Mouse (Mus musculus) CD4-positive helper T cell, adult 2 months (primary cell): ENCODE results near the gene Gm2310.
A peak's percentile ranks its signal among the peaks of the same experiment; 100 is the strongest.
"Not testable (repeated sequence)": the region's sequence is repeated elsewhere in the genome, so short reads cannot be mapped to it uniquely, and the experiment has no call there.

Source experiments
- DNase-seq: peaks from one replicate; pipeline ENCODE4 v3.0.0-alpha.2; 2012; ENCODE audit warnings: low read depth, missing footprints, low spot score

Gm2310 gene

GRCm38 (mm10) chr15:8519853-8520252 lies at the start of gene Gm2310:
Gene Gm2310 (minus strand): TSS chr15:8519953.
- DNase-seq, result not testable (repeated sequence)

- DNase-seq, result peak; percentile 90
These were observed 49.1 kb upstream of the Gm2310 start for GRCm38 (mm10) chr15:8568645-8569528.

GRCm38 (mm10) chr15:8568286-8568644 lies 48.5 kb upstream of the Gm2310 start:
- DNase-seq, result peak; percentile 53

GRCm38 (mm10) chr15:8565416-8565815 lies 45.7 kb upstream of the Gm2310 start:
- DNase-seq, result no peak

GRCm38 (mm10) chr15:8564331-8564730 lies 44.6 kb upstream of the Gm2310 start:
- DNase-seq, result no peak

GRCm38 (mm10) chr15:8563423-8564194 lies 43.9 kb upstream of the Gm2310 start:
- no peak for DNase-seq

- no peak for DNase-seq
These were observed 43.0 kb upstream of the Gm2310 start for GRCm38 (mm10) chr15:8562776-8563175.

GRCm38 (mm10) chr15:8531201-8531600 lies 11.4 kb upstream of the Gm2310 start:
- DNase-seq, result no peak

GRCm38 (mm10) chr15:8512957-8513356 lies 6.8 kb downstream of the Gm2310 start:
- no peak for DNase-seq

- peak; percentile 42 for DNase-seq
These were observed 7.9 kb downstream of the Gm2310 start for GRCm38 (mm10) chr15:8511861-8512260.

GRCm38 (mm10) chr15:8502431-8502830 lies 17.3 kb downstream of the Gm2310 start:
- no peak for DNase-seq

- DNase-seq, result no peak
These were observed 34.5 kb downstream of the Gm2310 start for GRCm38 (mm10) chr15:8485261-8485660.

GRCm38 (mm10) chr15:8469006-8469575 lies 50.7 kb downstream of the Gm2310 start:
- DNase-seq, result no peak
